Mouse (Mus musculus) spleen, postnatal 10 days (tissue): Measurements from ENCODE around the gene Ocln.
"Not testable (repeated sequence)": the region's sequence is repeated elsewhere in the genome, so short reads cannot be mapped to it uniquely, and the experiment has no call there.

Experiments
- DNase-seq, 2 experiments: peaks; one replicate each; pipeline ENCODE4 v3.0.0; 2021 to 2022; ENCODE audit warnings: low spot score in 2 of 2

Gene Ocln

GRCm38 (mm10) chr13:100492061-100492787, 60.3 kb downstream of the Ocln start, which contains the start of gene Gtf2h2:
Gene Gtf2h2, minus strand, starts transcription at chr13:100492579.
- peak; percentile 89 to 90 for DNase-seq

GRCm38 (mm10) chr13:100491623-100492022, 60.9 kb downstream of the Ocln start:
- no peak for DNase-seq

GRCm38 (mm10) chr13:100490424-100490823, 62.1 kb downstream of the Ocln start:
- DNase-seq: no peak

GRCm38 (mm10) chr13:100483610-100484009, 68.9 kb downstream of the Ocln start:
- no peak for DNase-seq

- DNase-seq: peak in 1 of 2 experiments; percentile 16
Measured at GRCm38 (mm10) chr13:100463527-100464222, 88.8 kb downstream of the Ocln start.

GRCm38 (mm10) chr13:100461336-100461735, 91.2 kb downstream of the Ocln start:
- DNase-seq: no peak

GRCm38 (mm10) chr13:100452415-100453127, 99.9 kb downstream of the Ocln start, which contains the start of gene Naip1:
Gene Naip1, minus strand, starts transcription at chr13:100452869.
- not testable (repeated sequence) for DNase-seq

GRCm38 (mm10) chr13:100449495-100449894, 103.0 kb downstream of the Ocln start:
- DNase-seq: no peak
